Mouse (Mus musculus) kidney, postnatal 36 days (tissue): ENCODE results near the gene Rac3.
"Not testable (repeated sequence)": the region's sequence is repeated elsewhere in the genome, so short reads cannot be mapped to it uniquely, and the experiment has no call there.

ENCODE experiments used
- DNase-seq, 2 experiments: peaks; one replicate each; pipeline ENCODE4 v3.0.0; 2021 to 2022; ENCODE audit warnings: mixed read lengths in 2 of 2

The Rac3 gene

DNA sequence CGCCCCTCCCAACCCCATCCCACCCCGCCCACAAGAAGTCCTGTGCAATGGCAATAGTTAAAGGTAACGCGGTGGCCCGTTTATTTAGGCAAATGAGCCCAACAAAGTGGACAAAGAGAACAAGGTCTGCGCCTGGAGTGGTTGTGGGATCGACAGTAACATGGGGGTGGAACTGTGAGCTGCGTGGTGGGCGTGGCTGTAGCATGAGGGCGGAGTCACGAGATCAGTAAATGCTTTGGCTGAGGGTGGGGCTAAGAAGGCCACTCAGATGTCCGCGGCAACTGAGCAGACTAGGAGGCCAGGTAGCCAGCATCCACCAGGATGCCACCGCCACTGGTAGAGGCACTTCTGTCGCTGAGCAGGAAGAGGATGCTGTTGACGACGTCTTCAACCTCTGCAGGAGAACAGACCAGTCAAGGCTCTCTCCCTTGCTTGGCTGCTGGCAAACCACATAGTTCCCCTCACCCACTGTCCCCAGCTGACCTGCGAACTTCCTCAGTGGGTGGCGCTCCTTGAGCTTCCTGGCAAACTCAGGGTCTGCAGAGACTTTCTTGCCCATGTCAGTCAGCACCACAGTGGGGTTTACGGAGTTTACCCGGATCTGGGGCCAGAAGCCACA is 8.3 kb downstream of the Rac3 start:
- peak; percentile 58 to 76 for DNase-seq

DNA sequence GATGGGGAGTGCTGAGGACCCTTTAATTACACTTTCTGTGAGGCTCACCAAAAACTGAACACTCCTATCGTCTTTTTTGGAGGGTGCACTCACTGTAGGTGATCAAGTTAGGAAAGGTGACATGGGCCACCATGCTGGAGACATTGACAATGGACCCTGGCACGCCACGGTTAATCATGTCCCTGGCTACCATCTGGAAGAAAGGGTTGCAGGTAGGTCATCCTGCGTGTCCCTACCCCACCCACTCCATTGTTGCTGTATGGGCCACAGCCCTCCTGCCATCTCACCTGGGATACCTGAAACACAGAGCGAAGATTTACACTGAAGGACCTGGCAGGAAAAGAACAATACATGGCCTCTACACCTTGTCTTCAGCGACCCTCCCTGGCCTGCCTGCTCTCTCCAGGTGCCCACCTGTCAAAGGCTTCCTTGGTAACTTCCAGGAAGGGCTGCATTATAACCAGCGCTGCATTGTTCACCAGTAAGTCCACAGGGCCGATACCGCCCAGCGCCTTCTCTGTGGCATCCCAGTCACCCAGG is 9.1 kb downstream of the Rac3 start:
- DNase-seq, result no peak

DNA sequence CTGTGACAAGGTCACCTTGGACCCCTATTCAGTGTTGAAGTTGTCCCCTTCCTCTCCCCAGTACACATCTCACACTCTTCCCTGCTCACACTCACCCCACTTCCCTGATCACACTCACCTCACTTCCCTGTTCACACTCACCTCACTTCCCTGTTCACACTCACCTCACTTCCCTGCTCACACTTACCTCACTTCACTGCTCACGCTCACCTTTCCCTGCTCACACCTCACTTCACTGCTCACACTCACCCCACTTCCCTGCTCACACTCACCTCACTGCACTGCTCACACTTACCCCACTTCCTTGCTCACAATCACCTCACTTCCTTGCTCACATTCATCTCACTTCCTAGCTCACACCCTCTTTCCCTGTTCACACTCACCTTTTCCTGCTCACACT is 10.1 kb downstream of the Rac3 start:
- no peak for DNase-seq

- peak; percentile 40 to 46 for DNase-seq
These were observed 10.8 kb downstream of the Rac3 start, which contains the start of gene Cbr2 for GRCm38 (mm10) chr11:120731858-120732680. Cbr2 (minus strand) TSS chr11:120732114.

DNA sequence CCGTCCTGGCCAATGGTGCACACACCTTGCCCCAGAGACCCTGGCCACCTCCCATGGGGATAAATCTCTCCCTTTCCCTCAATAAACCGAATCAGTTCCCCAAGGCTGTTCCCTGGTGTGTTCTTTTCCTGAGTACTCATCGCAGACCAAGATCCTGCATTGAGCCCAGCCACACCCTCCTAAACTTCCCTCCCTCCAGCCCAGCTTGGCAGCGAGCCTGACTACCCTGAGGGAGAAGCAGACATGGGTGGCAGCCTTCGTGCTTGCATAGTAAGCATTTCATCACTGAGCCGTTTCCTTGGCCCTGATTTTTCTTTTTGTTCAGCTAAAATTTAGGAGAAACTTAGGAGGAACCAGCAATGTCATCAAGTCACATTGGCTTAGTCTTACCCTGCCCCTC is 12.3 kb downstream of the Rac3 start:
- peak; percentile 66 to 79 for DNase-seq

GRCm38 (mm10) chr11:120736424-120736823 is 15.2 kb downstream of the Rac3 start:
- no peak for DNase-seq

DNA sequence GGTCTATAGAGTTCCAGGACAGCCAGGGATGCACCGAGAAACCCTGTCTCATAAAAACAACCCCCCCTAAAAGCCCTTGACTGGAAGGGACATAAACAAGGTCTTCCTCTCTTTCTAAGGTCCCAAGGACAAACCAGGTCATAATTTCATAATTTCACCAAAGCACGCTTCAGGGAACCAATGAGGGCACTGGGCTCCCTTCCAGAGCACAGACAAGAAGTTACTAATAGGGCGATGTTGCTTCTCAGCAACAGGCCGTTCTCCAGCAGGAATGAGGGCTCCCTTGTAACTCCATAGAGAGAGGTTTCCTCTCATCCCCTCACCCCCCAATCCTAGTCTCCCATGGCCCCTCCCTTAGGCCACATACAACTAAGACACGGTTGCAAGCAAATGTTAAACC is 19.7 kb downstream of the Rac3 start:
- DNase-seq, result no peak

GRCm38 (mm10) chr11:120744121-120744701 is 22.9 kb downstream of the Rac3 start:
- no peak for DNase-seq

GRCm38 (mm10) chr11:120747974-120748373 is 26.7 kb downstream of the Rac3 start:
- peak in 1 of 2 experiments; percentile 28 for DNase-seq

GRCm38 (mm10) chr11:120749430-120749829 is 28.2 kb downstream of the Rac3 start:
- peak; percentile 54 to 75 for DNase-seq

DNA sequence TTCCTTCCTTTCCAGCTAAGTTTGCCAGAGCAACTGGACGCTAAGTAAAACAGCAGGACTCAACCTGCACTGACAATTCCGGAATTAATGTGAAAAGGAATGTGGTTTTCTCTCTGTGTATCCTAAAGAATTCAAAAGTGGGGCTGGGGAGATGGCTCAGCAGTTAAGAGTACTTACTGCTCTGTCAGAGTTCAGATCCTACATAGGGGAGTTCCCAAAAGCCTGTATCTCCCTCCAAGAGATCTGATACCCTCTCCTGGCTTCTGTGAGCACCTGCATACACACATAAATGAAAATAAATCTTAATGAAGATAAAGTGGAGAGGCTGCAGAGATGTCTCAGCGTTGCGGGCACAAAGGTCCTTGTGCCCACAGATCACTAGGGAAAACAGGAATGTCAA is 30.3 kb downstream of the Rac3 start:
- no peak for DNase-seq

GRCm38 (mm10) chr11:120760236-120760635 is 39.0 kb downstream of the Rac3 start:
- no peak for DNase-seq

GRCm38 (mm10) chr11:120761811-120762671 is 40.8 kb downstream of the Rac3 start:
- DNase-seq, result no peak

GRCm38 (mm10) chr11:120762672-120763041 is 41.4 kb downstream of the Rac3 start, which contains the start of gene Hmga1b:
Hmga1b (plus strand) TSS chr11:120762794.
- DNase-seq, result peak in 1 of 2 experiments; percentile 54

DNA sequence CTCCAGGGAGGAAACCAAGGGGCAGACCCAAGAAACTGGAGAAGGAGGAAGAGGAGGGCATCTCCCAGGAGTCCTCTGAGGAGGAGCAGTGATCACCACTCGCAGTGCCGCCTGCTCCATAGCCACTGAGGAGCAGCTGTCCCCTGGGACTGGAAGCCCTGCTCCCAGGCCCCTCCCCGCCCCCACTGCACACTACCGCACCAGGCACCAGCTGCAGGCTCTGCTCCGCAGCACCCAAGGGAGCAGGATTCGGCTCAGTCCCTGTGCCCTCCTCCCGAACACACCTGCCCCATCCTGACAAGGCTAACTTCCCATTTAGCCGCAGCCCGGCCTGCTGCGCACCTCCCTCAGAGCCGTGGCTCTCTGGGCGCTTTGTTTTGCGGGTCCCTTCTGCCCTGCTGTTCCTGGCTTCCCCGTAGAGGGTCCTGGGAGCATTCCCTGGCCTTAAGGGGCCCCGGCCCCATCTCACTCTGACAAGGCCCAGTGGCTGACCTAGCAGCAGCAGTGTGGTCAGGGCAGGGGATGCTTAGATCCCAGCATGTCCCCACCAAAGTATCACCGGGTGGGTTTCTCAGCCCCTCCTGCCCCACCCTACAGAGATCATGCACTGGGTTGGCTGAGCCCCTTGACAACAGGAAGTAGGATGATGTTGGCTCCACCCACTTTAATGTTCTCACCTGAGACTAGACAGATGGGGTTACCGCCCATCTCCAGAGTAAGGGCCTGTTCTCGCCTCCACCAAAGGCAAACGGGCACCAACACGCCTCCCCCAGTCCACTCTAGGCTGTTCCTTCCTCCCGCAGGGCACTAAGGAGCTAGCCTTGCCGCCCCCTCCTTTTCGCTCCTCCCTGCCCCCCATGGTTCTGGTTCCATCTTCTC is 42.1 kb downstream of the Rac3 start:
- DNase-seq, result not testable (repeated sequence)

GRCm38 (mm10) chr11:120767023-120767422 is 45.8 kb downstream of the Rac3 start:
- DNase-seq, result not testable (repeated sequence)

- DNase-seq, result no peak
These were observed 46.9 kb downstream of the Rac3 start for GRCm38 (mm10) chr11:120768206-120768605.

- no peak for DNase-seq
These were observed 51.5 kb downstream of the Rac3 start for GRCm38 (mm10) chr11:120772749-120773148.
